Mouse (Mus musculus): Measurements from ENCODE around the gene Phf1. TPM values are rescaled to one million over a fixed set of nuclear protein-coding genes. Genes with fewer than 3 reads are reported as not detected.

Gene Phf1
- polyA plus RNA-seq, 1 experiment from 2014 or later: 7.5 TPM

GRCm38 (mm10) chr17:26958880-26959279 is 26.0 kb downstream of the Phf1 start:
- 48% methylated on average over 5 of the region's 5 CpGs for WGBS
- H3K27ac ChIP-seq (ENCODE audit: low read depth): no peak overlapping the region
- no peaks in the 10 kb centered on the region for H3K9me3 ChIP-seq (ENCODE audit: low read depth, low read length)
- no peak for TF ChIP-seq CTCF (IDR thresholded peaks at IDR 0.05; ENCODE audit: low read depth)
- ATAC-seq (ENCODE audit: insufficient read depth): no peak
- H3K4me3 ChIP-seq (ENCODE audit: low read depth, low read length): no peak overlapping the region
- peaks cover 84% of the 10 kb centered on the region for H3K36me3 ChIP-seq (ENCODE audit: insufficient read depth)
- H3K27me3 ChIP-seq (ENCODE audit: insufficient read depth, low read length): no peaks in the 10 kb centered on the region
- H3K9ac ChIP-seq: no peak overlapping the region
- DNase-seq: no peak
- no peak overlapping the region for H3K4me2 ChIP-seq
- 0 out of 2 replicates have a peak, but pooled peaks cover 2% of the 10 kb centered on the region for H3K4me1 ChIP-seq (ENCODE audit: insufficient read depth)

DNA sequence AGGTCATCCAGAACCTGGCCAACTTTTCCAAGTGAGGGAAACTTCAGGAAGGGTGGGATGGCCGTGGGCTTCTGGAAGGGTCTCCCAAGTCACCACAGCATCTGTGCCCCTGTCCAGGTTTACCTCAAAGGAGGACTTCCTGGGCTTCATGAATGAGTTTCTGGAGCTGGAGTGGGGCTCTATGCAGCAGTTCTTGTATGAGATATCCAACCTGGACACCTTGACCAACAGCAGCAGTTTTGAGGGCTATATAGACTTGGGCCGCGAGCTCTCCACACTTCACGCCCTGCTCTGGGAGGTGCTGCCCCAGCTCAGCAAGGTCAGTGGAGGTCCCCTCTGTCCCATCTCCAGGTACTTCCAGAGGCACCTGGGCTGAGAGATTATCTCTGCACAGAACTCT is 27.0 kb downstream of the Phf1 start:
- Histone ChIP-seq H3K36me3 (ENCODE audit: insufficient read depth) (peaks cover 88% of the 10 kb centered on the region), H3K27ac (ENCODE audit: low read depth) (no peak overlapping the region), H3K9me3 (ENCODE audit: low read depth, low read length) (no peaks in the 10 kb centered on the region), H3K4me1 (ENCODE audit: insufficient read depth) (no peaks in the 10 kb centered on the region), H3K9ac (no peak overlapping the region), H3K27me3 (ENCODE audit: insufficient read depth, low read length) (no peaks in the 10 kb centered on the region), H3K4me3 (ENCODE audit: low read depth, low read length) (no peak overlapping the region), H3K4me2 (no peak overlapping the region)
- TF ChIP-seq CTCF (IDR thresholded peaks at IDR 0.05; ENCODE audit: low read depth): no peak
- ATAC-seq (ENCODE audit: insufficient read depth) (no peak), DNase-seq (no peak)
- WGBS: 90% methylated on average over 4 of the region's 4 CpGs

DNA sequence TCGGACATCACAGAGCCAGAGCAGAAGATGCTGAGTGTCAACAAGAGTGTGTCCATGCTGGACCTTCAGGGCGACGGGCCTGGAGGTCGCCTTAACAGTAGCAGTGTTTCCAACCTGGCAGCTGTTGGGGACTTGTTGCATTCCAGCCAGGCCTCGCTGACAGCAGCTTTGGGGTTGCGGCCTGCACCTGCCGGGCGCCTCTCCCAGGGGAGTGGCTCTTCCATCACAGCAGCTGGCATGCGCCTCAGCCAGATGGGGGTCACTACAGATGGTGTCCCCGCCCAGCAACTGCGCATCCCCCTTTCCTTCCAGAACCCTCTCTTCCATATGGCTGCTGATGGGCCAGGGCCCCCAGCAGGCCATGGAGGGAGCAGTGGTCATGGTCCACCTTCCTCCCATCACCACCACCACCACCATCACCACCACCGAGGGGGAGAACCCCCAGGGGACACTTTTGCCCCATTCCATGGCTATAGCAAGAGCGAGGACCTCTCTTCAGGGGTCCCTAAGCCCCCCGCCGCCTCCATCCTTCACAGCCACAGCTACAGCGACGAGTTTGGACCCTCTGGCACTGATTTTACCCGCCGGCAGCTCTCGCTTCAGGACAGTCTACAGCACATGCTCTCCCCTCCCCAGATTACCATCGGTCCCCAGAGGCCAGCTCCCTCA is 28.9 kb downstream of the Phf1 start:
- ATAC-seq (ENCODE audit: insufficient read depth) (no peak), DNase-seq (no peak)
- no peak overlapping the region for H3K27ac ChIP-seq (ENCODE audit: low read depth)
- 85% methylated on average over 21 of the region's 21 CpGs for WGBS
- H3K4me2 ChIP-seq: no peak overlapping the region
- H3K4me1 ChIP-seq (ENCODE audit: insufficient read depth): no peaks in the 10 kb centered on the region
- peaks cover 87% of the 10 kb centered on the region for H3K36me3 ChIP-seq (ENCODE audit: insufficient read depth)
- H3K9me3 ChIP-seq (ENCODE audit: low read depth, low read length): no peaks in the 10 kb centered on the region
- H3K4me3 ChIP-seq (ENCODE audit: low read depth, low read length): no peak overlapping the region
- TF ChIP-seq CTCF (IDR thresholded peaks at IDR 0.05; ENCODE audit: low read depth): no peak
- H3K9ac ChIP-seq: no peak overlapping the region
- no peaks in the 10 kb centered on the region for H3K27me3 ChIP-seq (ENCODE audit: insufficient read depth, low read length)

DNA sequence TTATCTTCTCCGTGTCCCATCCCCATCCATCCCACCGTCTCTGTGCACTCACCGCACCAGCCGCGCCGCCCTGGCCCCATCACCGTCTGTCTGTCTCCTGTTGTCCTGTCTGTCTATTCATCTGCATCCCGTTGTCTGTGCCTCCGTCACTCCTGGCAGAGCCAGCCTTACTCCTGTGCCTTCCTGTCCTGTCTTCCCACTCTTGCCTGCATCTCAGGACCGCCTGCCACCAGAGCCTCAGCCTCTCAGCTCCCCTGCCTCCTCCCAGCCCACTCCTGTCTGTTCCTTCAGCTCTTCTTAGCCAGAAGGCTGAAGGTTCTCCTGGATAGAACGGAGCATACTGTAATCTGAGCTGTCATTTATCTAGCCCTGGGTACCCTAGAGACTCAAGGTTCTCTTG is 34.1 kb downstream of the Phf1 start:
- Histone ChIP-seq H3K4me1 (ENCODE audit: insufficient read depth) (no peaks in the 10 kb centered on the region), H3K9ac (no peak overlapping the region), H3K27me3 (ENCODE audit: insufficient read depth, low read length) (no peaks in the 10 kb centered on the region), H3K9me3 (ENCODE audit: low read depth, low read length) (no peaks in the 10 kb centered on the region), H3K36me3 (ENCODE audit: insufficient read depth) (peaks cover 58% of the 10 kb centered on the region), H3K4me2 (no peak overlapping the region), H3K4me3 (ENCODE audit: low read depth, low read length) (no peak overlapping the region), H3K27ac (ENCODE audit: low read depth) (no peak overlapping the region)
- no peak for DNase-seq
- ATAC-seq (ENCODE audit: insufficient read depth): no peak
- no peak for TF ChIP-seq CTCF (IDR thresholded peaks at IDR 0.05; ENCODE audit: low read depth)
- 88% methylated on average over 11 of the region's 11 CpGs for WGBS

- no peak for TF ChIP-seq CTCF (IDR thresholded peaks at IDR 0.05; ENCODE audit: low read depth)
- H3K9me3 ChIP-seq (ENCODE audit: low read depth, low read length): no peaks in the 10 kb centered on the region
- H3K27me3 ChIP-seq (ENCODE audit: insufficient read depth, low read length): no peaks in the 10 kb centered on the region
- no peak for ATAC-seq (ENCODE audit: insufficient read depth)
- no peak overlapping the region for H3K27ac ChIP-seq (ENCODE audit: low read depth)
- no peak for DNase-seq
- peaks cover 53% of the 10 kb centered on the region for H3K36me3 ChIP-seq (ENCODE audit: insufficient read depth)
- H3K4me1 ChIP-seq (ENCODE audit: insufficient read depth): no peaks in the 10 kb centered on the region
- H3K4me3 ChIP-seq (ENCODE audit: low read depth, low read length): no peak overlapping the region
- 86% methylated on average over 6 of the region's 6 CpGs for WGBS
- no peak overlapping the region for H3K9ac ChIP-seq
- no peak overlapping the region for H3K4me2 ChIP-seq
Measured at GRCm38 (mm10) chr17:26967477-26967876, 34.6 kb downstream of the Phf1 start.

- Histone ChIP-seq H3K4me2 (no peak overlapping the region), H3K9ac (no peak overlapping the region), H3K4me1 (ENCODE audit: insufficient read depth) (no peaks in the 10 kb centered on the region), H3K4me3 (ENCODE audit: low read depth, low read length) (no peak overlapping the region), H3K27me3 (ENCODE audit: insufficient read depth, low read length) (no peaks in the 10 kb centered on the region), H3K27ac (ENCODE audit: low read depth) (no peak overlapping the region), H3K9me3 (ENCODE audit: low read depth, low read length) (no peaks in the 10 kb centered on the region), H3K36me3 (ENCODE audit: insufficient read depth) (peaks cover 48% of the 10 kb centered on the region)
- no peak for TF ChIP-seq CTCF (IDR thresholded peaks at IDR 0.05; ENCODE audit: low read depth)
- WGBS: 73% methylated on average over 6 of the region's 6 CpGs
- no peak for ATAC-seq (ENCODE audit: insufficient read depth)
- no peak for DNase-seq
Measured at GRCm38 (mm10) chr17:26968200-26968611, 35.4 kb downstream of the Phf1 start.

DNA sequence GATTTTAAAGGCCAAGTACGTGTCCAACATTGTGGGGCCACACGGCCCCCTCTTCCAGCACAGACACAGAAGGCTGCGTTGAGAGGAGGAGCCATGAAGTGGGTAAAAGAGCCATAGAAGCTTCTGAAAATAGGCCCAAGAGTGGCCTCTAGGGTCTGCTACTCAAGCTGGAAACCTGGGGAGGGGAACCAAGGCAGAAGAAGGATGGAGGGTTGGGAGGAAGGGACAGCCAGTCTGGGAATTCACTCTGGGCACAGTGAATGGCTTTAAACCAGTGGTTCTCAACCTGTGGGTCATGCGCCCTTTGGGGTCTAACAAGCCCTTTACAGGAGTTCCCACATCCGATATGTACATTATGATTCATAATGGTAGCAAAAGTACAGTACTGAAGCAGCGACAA is 36.4 kb downstream of the Phf1 start:
- H3K4me3 ChIP-seq (ENCODE audit: low read depth, low read length): no peak overlapping the region
- DNase-seq (no peak), ATAC-seq (ENCODE audit: insufficient read depth) (no peak)
- 79% methylated on average over 6 of the region's 6 CpGs for WGBS
- no peak overlapping the region for H3K27ac ChIP-seq (ENCODE audit: low read depth)
- H3K27me3 ChIP-seq (ENCODE audit: insufficient read depth, low read length): no peaks in the 10 kb centered on the region
- H3K9ac ChIP-seq: no peak overlapping the region
- peaks cover 43% of the 10 kb centered on the region for H3K36me3 ChIP-seq (ENCODE audit: insufficient read depth)
- no peak for TF ChIP-seq CTCF (IDR thresholded peaks at IDR 0.05; ENCODE audit: low read depth)
- no peaks in the 10 kb centered on the region for H3K4me1 ChIP-seq (ENCODE audit: insufficient read depth)
- H3K4me2 ChIP-seq: no peak overlapping the region
- H3K9me3 ChIP-seq (ENCODE audit: low read depth, low read length): no peaks in the 10 kb centered on the region
